Mouse (Mus musculus) liver, adult (tissue): ENCODE results near the gene Lrrc49.

Experiments
- GATA4 ChIP-seq: IDR thresholded peaks from 2 replicates; pipeline ENCODE4 v1.6.1; 2014; ENCODE audit warnings: mild to moderate bottlenecking, low read length; ENCODE audit not compliant: insufficient replicate concordance

Gene Lrrc49

DNA sequence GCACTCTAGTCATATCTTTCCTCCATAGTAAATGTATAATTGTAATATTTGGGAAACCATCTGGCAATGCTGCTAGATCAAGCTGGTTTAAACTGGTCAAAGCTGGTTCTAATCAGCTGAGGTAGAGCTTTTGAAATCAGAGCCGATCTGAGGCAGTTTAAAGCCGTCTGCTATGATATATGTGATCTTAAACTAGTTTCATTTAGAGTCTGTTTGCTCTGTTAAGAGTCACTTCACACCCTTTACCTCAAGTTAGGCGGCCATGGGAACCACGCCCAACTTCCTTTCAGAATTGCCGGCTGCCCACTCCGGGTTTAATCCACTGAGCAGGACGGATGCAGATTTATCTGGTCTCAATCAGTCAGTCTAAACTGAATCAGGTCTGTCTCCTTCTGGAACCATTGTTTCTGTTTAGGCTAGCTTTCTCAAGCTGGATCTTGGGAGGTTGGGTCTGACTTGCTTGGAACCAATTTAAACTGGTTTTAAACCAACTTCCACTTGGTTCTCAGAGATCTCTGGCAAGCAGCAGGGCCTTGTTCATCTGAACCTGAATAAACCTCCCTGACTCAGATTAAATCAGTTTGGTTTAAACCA lies 144.4 kb downstream of the Lrrc49 start:
- no peak for TF ChIP-seq GATA4

DNA sequence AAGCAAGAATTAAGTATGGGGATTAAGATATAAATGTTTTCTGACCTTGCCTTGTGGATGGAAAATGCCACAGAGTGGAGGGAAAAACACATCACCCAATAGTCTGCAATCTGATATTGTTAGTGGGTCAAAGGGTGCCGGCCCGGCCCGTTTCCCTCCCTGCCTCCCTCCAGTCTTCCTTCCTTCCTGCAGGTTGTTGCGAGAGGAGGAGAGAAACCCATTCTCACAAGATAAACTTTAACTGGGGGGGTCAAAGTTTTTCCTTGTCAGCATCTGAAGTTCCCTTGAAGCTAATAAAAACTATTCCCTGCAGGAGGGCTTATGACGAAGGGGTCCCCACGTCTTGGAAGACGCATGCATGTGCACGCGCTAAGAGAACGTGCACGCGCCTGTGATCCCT lies 157.6 kb downstream of the Lrrc49 start:
- no peak for TF ChIP-seq GATA4

DNA sequence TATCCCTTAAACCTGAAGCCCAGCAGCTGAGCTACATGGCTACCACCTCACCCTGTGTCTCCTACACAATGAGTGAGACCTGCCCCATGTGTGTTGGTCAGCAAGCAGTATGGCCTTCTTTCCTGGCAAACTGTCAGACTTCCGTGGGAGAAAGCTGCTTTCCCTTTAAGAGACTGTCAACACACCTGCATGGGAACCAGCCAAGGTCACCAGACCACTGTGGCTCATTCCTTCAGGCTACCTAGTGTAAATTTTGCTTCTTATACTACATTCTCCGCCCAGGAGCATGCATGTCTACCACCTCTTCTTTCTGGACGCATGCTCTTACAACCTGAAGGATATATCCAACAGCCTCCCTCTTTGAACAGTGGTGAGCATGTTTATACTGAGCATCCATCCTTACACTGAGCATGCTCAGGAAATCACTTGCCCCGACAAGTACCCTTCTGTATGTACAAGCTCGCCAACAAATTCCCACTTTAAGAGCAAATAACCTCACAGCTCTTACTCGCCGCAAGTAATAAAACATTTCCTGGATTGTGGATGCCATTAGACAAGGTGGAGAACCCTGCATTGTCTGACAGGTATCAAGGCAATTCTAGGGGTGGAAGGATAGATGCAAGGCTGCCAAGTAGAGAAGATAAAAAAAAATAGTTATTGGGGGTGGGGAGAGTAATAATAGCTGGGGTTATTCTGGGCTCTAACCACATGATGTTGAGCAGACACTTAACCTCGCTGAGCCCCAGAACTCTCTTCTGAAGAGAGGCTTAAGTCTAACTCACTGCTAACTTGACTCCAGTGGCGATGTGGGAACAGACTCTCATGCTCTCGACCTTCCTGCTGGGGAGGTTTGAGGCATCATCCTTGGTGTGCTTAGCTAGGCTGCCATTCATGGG lies 158.4 kb downstream of the Lrrc49 start:
- TF ChIP-seq GATA4 = no peak

DNA sequence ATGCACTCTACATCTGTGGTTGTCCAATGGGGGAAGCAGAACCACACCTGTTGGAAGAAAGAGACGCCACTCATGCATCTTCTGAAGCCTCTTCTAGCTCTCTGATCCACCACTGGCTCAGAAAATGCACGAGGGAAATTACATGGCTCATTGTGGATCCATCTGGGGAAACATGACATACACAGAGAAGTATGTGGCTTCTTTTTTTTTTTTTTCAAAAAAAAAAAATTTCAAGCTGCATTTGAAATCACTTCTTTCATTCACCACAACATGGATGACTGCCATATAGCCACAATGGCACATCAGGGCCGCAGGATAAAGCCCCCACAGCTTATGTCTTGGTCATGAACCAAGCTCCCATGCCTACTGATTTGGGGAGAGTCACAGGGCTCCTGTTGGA lies 159.7 kb downstream of the Lrrc49 start:
- TF ChIP-seq GATA4 = no peak

DNA sequence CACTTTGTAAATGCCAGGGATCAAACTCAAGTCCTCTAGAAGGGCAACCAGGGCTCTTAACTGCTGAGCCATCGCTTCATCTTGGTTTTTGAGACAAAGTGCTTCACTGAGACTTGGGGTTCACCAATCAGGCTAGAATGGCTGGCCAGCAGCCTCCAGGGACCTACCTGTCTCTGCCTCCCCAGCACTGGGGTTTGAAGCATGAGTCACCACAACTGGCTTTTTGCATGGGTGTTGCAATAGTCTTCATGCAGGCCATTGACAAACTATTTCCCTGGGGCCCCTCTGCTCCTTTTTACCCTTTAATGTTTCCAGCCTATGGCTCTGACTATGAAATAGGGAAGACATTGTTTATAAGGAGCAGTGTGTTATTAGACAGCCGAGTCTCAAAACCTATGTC lies 160.1 kb downstream of the Lrrc49 start:
- TF ChIP-seq GATA4 = no peak

DNA sequence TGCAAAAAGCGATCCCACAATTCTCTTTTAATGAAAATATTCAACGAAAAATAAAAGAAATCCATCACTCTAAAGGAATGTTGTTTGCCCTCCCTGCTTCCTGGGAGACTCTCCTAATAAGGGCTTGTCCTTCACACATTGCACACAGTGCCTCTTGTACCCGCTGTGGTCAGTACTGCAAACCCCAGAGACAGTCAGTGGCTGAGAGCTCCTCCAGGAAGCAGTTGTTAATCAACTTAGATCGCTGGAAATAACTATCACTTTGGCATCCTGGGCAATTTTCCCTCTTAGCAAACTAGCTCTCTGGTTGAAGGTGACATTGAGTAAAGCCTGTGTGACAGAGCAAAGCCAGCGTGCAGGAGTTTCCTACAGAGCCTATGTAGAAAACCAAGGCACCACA lies 160.9 kb downstream of the Lrrc49 start:
- no peak for TF ChIP-seq GATA4

DNA sequence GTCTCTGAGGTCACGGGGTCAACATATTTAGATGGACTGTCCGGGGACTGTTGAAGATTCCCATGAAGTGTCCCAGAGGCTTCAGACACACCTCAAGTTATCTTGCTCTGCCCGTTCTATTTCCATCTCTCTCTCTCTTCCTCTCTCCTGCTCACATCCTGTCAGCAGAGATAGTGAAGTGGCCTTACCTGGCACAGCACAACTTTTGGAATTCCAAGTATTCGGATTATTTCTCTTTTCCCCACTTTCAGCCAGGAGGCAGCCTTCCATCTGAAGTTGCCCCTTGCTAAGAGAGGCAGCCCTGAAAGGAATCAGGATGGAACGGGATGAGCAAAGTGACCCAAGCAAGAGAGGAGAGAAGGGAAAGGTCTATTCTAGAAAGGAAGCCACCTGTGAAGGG lies 161.8 kb downstream of the Lrrc49 start:
- TF ChIP-seq GATA4 = no peak

DNA sequence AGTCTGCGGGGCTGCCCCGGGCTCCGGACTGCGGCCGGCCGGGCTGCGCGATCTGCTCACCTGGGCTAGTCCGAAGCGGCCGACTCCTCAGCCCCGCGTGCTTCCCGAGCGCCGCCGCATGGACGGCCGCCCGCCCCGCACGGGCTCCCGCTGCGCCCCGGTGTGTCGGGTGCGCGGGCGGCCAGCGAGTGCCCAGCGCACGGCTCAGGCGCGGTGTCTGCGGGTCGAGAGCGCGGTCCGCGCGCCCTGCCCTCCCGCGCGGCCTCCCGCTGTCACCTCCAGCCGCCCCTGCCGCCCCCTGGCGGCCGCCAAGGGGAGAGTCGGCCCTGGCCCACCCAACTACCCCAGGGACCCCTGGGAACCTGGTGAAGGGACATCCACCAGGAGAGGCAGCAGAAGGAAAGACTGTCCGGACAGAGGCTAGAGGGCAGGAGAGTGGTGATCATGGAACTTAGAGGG lies 166.1 kb downstream of the Lrrc49 start, which contains the start of gene Thsd4:
Gene Thsd4, minus strand, starts transcription at position 241 of the 459 bp plus-strand sequence.
- no peak for TF ChIP-seq GATA4

DNA sequence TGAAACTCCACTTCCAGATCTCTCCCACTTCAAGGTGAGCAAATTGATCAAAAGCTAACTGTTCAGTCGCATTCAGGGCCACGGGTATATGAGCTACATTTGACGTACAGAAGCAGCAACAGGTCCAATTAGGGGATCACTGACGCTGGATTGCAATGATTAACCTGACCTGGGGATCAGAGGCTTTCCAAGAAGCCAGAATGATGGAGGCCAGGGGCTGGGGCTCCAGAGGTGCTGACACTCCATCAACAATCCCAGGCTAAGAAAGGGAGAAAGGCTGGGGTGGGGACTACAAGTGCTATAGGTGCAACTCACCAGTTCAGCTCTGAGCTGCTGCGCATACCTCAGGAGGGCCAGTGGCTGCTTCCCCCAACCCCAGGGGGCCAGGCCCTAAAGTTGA lies 166.8 kb downstream of the Lrrc49 start:
- TF ChIP-seq GATA4 = no peak

DNA sequence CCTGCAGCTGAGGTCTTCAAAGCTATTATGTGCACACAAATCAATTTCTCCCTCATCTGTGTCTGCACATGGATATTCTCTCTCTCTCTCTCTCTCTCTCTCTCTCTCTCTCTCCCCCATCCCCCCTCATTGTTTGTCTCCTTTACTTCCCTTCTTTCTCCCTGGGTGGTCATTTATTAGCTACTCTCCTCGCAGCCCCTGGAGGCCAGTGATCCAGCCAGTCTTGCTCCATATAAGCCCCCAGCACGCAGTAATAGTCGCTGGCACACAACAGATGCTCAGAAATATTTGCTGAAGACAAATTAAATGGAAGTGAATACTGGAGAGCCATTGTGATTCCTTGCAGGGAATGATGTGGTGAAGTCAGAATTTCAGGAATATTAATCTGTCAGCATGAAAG lies 168.4 kb downstream of the Lrrc49 start:
- TF ChIP-seq GATA4 = no peak
